Mouse (Mus musculus): Measurements from ENCODE around the gene Sat2. TPM values are rescaled to one million over a fixed set of nuclear protein-coding genes. Genes with fewer than 3 reads are reported as not detected.

The Sat2 gene
- total RNA-seq, 2 experiments from 2014 or later = 3.3 to 3.8 TPM

DNA sequence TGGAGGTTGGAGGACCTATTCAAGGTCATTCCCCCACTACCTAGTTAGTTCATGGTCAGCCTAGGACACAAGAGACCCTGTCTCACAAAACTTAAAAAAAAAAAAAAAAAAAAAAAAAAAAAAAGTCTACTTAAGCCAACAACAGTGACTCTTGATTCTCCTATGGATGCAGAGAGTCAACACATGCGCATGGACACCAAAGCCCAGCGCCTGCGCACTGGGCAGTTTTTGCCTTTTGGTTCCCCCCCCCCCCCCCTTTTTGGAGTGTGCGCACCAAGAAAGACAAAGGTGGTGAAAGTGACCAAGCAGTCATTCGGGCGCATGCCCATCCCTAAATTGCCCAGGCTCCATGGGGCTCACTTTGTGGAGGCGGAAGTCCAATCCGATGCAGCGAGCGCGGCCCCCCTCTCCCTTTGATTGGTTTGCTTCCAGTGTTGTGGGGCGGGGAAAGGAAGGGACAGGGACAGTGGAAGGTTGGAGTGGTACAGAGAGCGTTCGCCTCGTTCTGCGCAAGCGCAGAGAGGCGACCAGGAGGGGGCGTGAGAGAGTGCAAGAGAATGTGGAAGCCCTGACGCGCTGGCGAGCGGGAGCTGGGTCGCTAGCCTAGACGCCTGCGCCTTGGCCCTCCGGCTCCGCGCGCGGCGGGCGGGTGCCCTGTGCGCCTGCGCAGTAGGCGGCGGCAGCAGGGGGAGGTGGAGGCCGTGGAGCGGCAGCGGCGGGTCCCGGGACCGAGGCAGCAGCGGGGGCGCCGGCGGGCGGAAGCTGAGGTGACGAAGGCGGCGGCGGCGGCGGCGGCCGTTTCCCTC is 10.7 kb downstream of the Sat2 start, which contains the start of gene Fxr2:
Fxr2 (plus strand) TSS at position 707 of the 806 bp plus-strand sequence.
- peak; percentile 100 for DNase-seq

DNA sequence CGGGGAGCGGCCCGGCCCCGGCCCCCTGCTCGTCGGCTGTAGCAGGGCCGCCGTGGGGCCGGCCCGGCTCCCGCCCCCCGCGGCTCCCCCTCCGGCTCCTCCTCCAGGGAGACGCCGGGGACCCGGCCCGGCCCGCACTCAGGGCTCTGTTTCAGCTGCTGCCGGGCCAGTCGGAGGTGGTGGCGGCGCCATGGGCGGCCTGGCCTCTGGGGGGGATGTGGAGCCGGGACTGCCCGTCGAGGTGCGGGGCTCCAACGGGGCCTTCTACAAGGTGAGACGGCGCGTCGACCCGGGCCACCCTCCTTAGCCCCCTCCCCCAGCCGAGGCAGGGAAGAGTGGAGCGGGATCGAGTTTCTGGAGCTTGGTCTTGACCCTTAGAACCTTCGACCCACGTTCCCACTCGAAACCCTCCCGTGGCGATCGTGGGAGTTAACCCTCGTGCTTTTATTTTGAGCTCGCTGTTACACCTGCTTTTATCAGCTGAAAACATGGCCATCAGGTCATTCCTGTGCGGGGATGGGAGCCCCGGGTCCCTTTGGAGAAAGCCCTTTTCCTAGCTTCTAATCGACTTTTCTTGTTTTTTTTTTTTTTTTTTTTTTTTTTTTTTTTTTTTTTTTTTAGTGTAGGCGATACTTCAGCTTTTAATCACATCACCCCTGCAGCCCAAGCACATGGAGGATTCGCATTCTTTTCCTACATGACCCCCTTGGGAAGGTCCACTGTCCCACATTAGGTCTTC is 11.5 kb downstream of the Sat2 start:
- DNase-seq = no peak

DNA sequence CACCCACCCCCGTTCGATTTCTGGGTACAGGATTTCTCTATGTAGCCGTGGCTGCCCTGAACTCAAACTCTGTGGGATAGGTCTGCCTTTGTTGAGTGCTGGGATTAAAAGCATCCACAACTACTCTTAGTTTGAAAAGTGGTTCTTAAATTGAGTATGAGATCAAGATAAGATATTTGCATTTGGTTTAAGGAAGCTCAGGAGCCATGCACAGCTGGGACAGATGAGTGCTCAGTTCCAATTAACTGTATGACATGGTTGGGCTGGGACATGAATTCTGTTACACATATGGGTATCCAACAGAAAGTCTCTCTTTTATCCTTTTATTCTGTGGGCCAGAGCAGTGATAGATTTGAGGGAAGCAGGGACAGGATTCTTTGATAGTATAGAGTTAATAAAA is 13.6 kb downstream of the Sat2 start:
- DNase-seq = no peak

DNA sequence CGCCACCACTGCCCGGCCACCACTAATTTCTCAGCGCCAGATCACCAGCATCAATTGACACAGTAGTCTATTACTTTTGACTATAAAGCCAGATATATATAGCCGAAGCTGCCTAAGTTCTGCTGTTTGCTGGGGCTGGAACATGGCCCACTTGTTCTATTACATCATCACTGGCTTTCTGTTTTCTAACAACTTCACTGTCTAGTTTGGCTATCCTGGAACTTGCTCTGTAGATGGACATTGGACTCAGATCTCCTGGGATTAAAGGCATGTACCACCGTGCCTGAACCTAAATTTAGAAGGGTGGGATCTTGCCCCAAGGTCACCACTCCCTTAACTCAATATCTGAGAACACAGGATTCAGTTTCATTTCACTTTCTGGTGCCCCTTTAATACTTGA is 24.0 kb downstream of the Sat2 start:
- no peak for DNase-seq

DNA sequence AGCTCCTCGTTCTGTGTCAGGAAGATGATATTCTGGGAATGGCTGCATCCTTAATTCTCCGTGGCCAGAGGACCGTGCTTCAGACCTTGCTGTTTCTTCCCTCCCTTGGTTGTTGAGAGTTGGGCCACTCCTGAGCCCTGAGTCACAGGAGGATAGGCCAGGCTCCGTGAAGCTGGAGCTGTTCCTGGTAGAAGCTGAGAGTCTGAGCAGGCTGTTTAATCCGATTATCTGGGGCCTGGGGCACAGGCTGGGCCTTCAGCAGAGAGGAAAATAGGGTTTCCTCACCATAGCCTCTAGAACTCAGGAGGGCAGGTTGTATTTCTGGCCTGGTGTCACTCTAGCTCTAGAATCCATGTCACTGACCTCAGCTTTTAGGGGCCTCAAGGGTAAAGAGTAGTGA is 31.6 kb downstream of the Sat2 start:
- DNase-seq = no peak

DNA sequence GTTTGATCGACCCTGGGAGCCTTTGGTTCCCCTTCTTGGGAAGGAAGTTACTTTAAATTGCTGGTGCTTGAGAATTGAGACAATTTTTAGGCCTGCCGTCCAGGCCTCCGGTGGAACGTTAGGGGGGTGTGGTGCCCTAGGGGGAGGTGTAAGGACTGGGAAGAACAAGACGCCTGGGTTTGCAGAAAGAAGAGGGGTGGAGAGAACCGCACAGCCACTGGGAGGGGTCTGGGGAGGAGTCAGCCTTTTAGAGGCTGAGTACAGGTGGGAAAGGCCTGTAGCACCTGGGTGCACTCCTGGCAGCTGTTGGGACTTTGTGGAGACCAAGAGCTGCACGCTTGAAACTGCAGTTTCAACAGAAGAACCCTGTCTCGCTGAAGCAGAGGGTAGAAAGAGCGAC is 32.9 kb downstream of the Sat2 start:
- DNase-seq = no peak

DNA sequence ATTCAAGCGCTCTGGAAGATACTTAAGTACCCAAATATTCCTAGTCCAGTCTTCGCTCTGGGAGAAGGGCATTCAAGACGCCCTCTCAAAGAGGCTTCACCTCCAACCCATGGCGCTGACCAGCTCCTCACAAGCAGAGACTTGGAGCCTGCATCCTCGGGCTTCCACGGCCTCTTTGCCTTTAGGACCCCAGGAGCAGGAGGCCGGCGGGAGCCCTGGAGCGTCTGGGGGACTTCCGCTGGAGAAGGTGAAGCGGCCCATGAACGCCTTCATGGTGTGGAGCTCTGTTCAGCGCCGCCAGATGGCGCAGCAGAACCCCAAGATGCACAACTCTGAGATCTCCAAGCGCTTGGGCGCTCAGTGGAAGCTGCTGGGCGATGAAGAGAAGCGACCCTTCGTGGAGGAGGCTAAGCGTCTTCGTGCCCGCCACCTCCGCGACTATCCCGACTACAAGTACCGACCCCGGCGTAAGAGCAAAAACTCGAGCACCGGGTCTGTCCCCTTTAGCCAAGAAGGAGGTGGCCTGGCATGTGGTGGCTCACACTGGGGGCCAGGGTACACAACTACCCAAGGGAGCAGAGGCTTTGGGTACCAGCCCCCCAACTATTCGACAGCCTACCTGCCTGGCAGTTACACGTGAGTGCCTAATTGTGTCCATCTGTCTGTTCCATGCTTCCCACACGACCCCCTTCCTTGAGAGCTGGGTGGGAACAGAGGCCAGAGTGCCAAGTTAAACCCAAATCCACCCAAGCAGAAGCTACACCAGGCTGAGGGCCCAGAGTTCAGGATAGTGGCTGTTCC is 33.6 kb downstream of the Sat2 start, which contains the start of gene Sox15:
Sox15 (plus strand) TSS at position 51 of the 801 bp plus-strand sequence.
- peak; percentile 57 to 72 for DNase-seq

GRCm38 (mm10) chr11:69656065-69656455 is 34.2 kb downstream of the Sat2 start:
- DNase-seq = no peak

- DNase-seq = peak; percentile 22 to 66
Observed at GRCm38 (mm10) chr11:69656617-69657461, 35.0 kb downstream of the Sat2 start.

- no peak for DNase-seq
Observed at GRCm38 (mm10) chr11:69657462-69657881, 35.6 kb downstream of the Sat2 start.

DNA sequence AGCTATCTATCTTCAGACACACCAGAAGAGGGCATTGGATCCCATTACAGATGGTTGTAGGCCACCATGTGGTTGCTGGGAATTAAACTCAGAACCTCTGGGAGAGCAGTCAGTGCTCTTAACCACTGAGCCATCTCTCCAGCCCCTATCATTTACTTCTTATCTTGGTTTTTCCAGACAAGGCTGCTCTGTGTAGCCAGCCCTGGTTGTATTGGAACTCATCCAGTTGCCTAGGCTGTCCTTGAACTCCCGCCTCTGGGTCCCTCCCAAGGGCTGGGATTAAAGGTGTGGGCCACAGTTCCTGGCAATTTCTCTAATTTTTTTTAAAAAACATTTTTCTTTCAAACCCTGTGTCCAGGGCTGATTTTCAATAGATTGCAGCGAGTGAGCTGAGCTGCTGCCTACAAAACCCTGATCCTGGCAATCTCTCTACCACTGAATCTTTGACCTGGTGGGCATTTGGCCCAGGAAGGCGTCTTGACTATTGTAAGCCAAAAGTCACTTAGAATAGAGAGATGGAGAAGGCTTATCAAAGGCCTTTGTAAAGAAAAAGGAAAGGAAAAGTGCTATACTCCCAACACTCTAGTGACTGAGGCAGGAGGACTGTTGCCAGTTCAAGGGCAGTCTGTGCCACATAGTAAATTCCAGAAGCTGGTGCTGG is 39.5 kb downstream of the Sat2 start:
- peak; percentile 22 to 40 for DNase-seq

GRCm38 (mm10) chr11:69662213-69662966 is 40.6 kb downstream of the Sat2 start, which contains the start of gene Mpdu1:
Mpdu1 (minus strand) TSS chr11:69662642.
- peak; percentile 94 to 98 for DNase-seq

GRCm38 (mm10) chr11:69662967-69663671 is 41.3 kb downstream of the Sat2 start:
- no peak for DNase-seq

DNA sequence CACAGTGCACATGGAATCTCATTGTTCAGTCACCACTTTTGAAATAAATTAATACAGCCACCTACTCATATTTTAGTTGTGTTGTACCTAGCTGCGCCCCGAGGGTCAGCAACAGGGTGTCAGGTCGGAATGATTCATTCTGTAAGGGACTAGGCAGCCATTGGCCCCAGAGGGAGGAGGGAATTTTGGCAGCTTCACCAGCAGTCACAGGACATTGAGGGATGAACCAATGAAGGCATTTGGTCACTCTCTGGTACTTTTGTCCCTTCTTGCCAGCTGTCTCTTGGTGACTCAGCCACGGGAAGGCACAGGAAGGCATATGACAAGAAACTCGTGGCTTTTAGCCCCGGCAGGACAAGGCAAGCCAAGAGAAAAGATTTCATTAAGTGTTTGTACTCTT is 42.0 kb downstream of the Sat2 start:
- peak; percentile 44 to 60 for DNase-seq

- DNase-seq = no peak
Observed at GRCm38 (mm10) chr11:69664841-69665240, 43.0 kb downstream of the Sat2 start.

- no peak for DNase-seq
Observed at GRCm38 (mm10) chr11:69665457-69665960, 43.7 kb downstream of the Sat2 start.

GRCm38 (mm10) chr11:69665961-69666664 is 44.3 kb downstream of the Sat2 start, which contains the start of gene Cd68:
Cd68 (minus strand) TSS chr11:69666153.
- peak; percentile 59 to 82 for DNase-seq

DNA sequence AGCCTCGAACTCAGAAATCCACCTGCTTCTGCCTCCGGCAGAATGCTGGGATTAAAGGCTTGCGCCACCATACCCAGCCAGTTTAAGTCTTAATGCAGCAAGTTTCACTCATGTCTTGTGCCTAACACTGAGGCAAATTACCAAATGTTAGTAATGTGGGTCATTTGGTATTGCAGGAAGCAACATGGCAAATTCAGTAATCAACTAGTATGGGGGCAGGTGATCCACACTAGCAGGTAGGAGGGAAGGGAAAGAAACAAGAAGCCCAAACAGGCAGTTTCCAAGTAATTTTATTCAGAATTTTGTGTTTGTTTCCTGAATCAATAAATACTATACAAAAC is 44.8 kb downstream of the Sat2 start:
- DNase-seq = no peak
